Mouse (Mus musculus) liver, postnatal 0 days (tissue): Measurements from ENCODE around the gene Myog. TPM values are rescaled to one million over a fixed set of nuclear protein-coding genes. Genes with fewer than 3 reads are reported as not detected.

ENCODE experiments used
- ATAC-seq: fragments of 200-750 bp; cut with Nextera tagmentation; 2 replicates; pipeline ENCODE4 v1.8.0; 2017; ENCODE audit warnings: mild to moderate bottlenecking, moderate library complexity
- DNase-seq: peaks from one replicate; pipeline ENCODE4 v3.0.0-alpha.2; 2016
- H3K27ac ChIP-seq: fragments of 300-500 bp; sonication (generic); 2 replicates; pipeline ENCODE4 v1.5.1; 2014; ENCODE audit warnings: antibody characterized with exemption, moderate library complexity, mild to moderate bottlenecking, low read depth
- H3K27me3 ChIP-seq: fragments of 300-500 bp; sonication (generic); 2 replicates; pipeline ENCODE4 v1.6.1; 2014; ENCODE audit warnings: low read length, control low read depth, mixed read lengths; ENCODE audit not compliant: insufficient read depth
- H3K36me3 ChIP-seq: fragments of 300-500 bp; sonication (generic); replicated peaks from 2 replicates; pipeline ENCODE4 v1.6.1; 2014; ENCODE audit warnings: mild to moderate bottlenecking, control low read depth, low read length, moderate library complexity, mixed read lengths; ENCODE audit not compliant: insufficient read depth
- H3K4me1 ChIP-seq: fragments of 300-500 bp; sonication (generic); 2 replicates; pipeline ENCODE4 v1.6.1; 2014; ENCODE audit warnings: antibody characterized with exemption, mild to moderate bottlenecking, control low read depth; ENCODE audit not compliant: insufficient read depth
- H3K4me2 ChIP-seq: fragments of 300-500 bp; sonication (generic); 2 replicates; pipeline ENCODE4 v1.6.1; 2014; ENCODE audit warnings: low read depth, mild to moderate bottlenecking, low read length, moderate library complexity, mixed read lengths
- H3K4me3 ChIP-seq: fragments of 300-500 bp; sonication (generic); 2 replicates; pipeline ENCODE4 v1.5.1; 2014; ENCODE audit warnings: low read depth, low read length
- H3K9ac ChIP-seq: fragments of 300-500 bp; sonication (generic); replicated peaks from 2 replicates; pipeline ENCODE4 v1.6.1; 2014; ENCODE audit warnings: mild to moderate bottlenecking, moderate library complexity
- H3K9me3 ChIP-seq: fragments of 300-500 bp; sonication (generic); 2 replicates; pipeline ENCODE4 v1.6.1; 2016; ENCODE audit warnings: mild to moderate bottlenecking, control low read depth, low read length, mixed read lengths
- CTCF ChIP-seq: sonication (generic); IDR thresholded peaks from 2 replicates; pipeline ENCODE4 v1.5.1; 2016; ENCODE audit warnings: antibody characterized with exemption, low read depth
- EP300 ChIP-seq: IDR thresholded peaks from 2 replicates; pipeline ENCODE4 v1.6.1; 2016; ENCODE audit warnings: antibody characterized with exemption, low read depth, mild to moderate bottlenecking
- WGBS: fragments of 180-500 bp; shearing (Covaris S2); extraction: QIAGEN DNeasy Blood & Tissue Kit; methylation state at CpG from one replicate; pipeline ENCODE4 v1.1.7; 2014; ENCODE audit not compliant: insufficient replicate concordance; 5-methylcytosine and 5-hydroxymethylcytosine counted together
- polyA plus RNA-seq: library from polyadenylated mRNA; unstranded; fragments of >200 nt; fragmentation: Nextera tagmentation; extraction: Ambion mirVana; gene quantifications from 2 replicates; pipeline ENCODE4 v1.2.1, GENCODE M21; 2015

The Myog gene
- polyA plus RNA-seq, 1 experiment from 2014 or later, result not detected

DNA sequence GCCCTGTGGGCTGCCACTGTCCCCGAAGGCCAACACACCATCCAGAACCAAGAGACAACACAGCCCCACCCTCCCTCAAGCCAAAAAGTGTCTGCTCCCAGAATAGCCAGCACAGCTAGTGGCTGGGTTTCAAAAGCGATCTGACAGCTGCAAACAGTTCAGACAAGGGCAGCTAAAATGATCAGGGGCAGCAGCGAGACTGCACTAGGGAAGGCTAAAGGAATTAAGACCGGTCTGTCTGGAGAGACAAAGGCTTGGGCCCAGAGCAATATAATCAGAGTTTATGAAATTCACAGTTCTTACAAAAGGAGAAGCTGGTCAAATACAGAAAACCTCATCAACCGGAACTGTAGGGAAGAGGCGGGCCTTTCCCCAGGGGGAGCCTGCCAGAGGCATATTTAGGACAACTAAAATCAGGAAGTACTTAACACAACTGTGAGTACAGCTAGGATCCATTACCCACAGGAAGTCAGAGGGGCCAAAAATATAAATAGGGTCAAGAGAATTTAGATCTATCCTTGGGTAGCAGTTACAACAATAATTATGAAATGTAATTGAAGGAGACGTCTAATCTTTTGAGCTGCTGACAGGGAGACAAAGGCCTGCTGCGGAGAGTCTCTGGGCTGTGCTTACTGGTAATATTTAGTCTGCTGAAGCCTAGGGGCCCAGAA lies 12.9 kb downstream of the Myog start:
- DNase-seq (peak; percentile 53), ATAC-seq (peak; percentile 51)
- no peak for TF ChIP-seq CTCF
- no peak for TF ChIP-seq EP300
- peak overlapping the region; percentile 27 for H3K4me2 ChIP-seq
- H3K9me3 ChIP-seq, result no peaks in the 10 kb centered on the region
- peaks cover 22% of the 10 kb centered on the region for H3K27me3 ChIP-seq
- no peak overlapping the region for H3K4me3 ChIP-seq
- H3K36me3 ChIP-seq, result no peaks in the 10 kb centered on the region
- 22% methylated on average over 8 of the region's 8 CpGs for whole genome bisulfite sequencing
- H3K9ac ChIP-seq, result no peak overlapping the region
- H3K4me1 ChIP-seq, result peaks cover 17% of the 10 kb centered on the region
- peak overlapping the region; percentile 71 for H3K27ac ChIP-seq

DNA sequence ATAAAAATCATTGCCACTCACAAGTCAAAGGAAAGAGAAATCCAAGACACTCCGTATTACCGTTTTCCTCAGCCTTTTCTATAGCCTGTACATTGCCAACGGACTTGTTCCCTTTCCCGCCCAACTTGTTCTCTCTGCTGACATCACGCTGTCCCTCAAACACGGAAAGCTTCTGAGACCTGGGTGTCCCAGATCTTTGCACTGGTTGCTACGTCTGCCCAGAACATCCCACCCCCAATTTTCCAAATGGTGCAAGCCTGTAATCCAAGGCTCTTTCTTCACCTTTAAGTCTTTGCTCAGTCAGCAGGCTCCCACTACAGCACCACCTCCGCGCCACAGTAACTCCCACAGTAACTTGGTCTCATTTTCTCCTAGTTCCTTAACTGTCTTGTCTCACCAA lies 15.2 kb downstream of the Myog start:
- Histone ChIP-seq H3K4me2 (no peak overlapping the region), H3K27ac (no peak overlapping the region), H3K4me1 (peaks cover 10% of the 10 kb centered on the region), H3K4me3 (no peak overlapping the region), H3K36me3 (no peaks in the 10 kb centered on the region), H3K27me3 (peaks cover 3% of the 10 kb centered on the region; the same call in 1 of the 2 replicates), H3K9ac (no peak overlapping the region), H3K9me3 (no peaks in the 10 kb centered on the region)
- WGBS, result 84% methylated on average over 9 of the region's 9 CpGs
- DNase-seq (no peak), ATAC-seq (no peak)
- no peak for TF ChIP-seq EP300
- TF ChIP-seq CTCF, result no peak

DNA sequence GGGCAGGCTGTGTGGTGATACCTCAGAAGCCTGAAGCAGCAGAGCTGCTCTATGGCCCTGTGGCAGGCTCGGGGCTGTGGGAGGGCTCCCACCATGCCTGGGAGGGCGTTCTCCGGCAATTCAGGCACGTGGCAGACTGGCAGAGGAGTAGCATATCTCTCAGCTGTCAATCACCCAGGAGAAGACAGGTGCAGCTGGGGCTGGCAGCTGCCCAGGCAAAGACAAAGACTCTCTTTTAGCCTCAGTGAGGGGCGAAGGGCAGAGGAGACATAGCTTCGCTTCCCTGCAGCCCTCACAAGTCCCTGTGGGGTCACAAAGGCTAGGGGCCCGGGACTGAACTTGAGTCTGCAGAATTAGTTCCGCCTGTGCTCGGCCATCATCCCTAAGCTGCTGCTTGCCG lies 17.6 kb downstream of the Myog start:
- ATAC-seq, result no peak
- no peaks in the 10 kb centered on the region for H3K9me3 ChIP-seq
- no peak overlapping the region for H3K4me2 ChIP-seq
- peaks cover 8% of the 10 kb centered on the region for H3K4me1 ChIP-seq
- H3K4me3 ChIP-seq, result no peak overlapping the region
- no peaks in the 10 kb centered on the region for H3K36me3 ChIP-seq
- 60% methylated on average over 10 of the region's 10 CpGs for WGBS
- TF ChIP-seq CTCF (no peak), EP300 (no peak)
- H3K27me3 ChIP-seq, result no peaks in the 10 kb centered on the region
- no peak overlapping the region for H3K9ac ChIP-seq
- no peak for DNase-seq
- H3K27ac ChIP-seq, result no peak overlapping the region

DNA sequence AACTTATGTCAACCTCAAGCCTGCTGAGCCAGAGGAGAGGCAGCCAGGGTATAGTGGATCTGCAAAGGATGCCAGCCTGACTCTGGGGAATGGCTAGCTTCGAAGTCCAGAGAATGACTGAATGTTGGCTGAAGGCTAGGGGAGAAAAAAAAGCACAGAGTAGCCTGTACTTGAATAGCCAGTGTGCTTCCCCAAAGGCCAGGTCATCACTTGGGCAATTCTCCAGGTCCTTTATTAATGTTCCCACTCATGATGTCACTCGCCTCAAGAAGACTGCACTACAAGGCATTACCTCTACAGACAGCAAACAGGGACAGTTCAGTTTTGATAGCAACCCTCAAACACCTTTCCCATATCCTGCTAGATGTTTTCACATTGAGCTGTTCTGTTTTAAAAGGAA lies 20.5 kb downstream of the Myog start:
- H3K27me3 ChIP-seq, result no peaks in the 10 kb centered on the region
- no peak overlapping the region for H3K4me3 ChIP-seq
- no peaks in the 10 kb centered on the region for H3K36me3 ChIP-seq
- 71% methylated on average over 2 of the region's 2 CpGs for WGBS
- no peak overlapping the region for H3K9ac ChIP-seq
- H3K4me2 ChIP-seq, result no peak overlapping the region
- H3K27ac ChIP-seq, result no peak overlapping the region
- DNase-seq (no peak), ATAC-seq (no peak)
- TF ChIP-seq EP300, result no peak
- no peak for TF ChIP-seq CTCF
- H3K4me1 ChIP-seq, result no peaks in the 10 kb centered on the region
- no peaks in the 10 kb centered on the region for H3K9me3 ChIP-seq

DNA sequence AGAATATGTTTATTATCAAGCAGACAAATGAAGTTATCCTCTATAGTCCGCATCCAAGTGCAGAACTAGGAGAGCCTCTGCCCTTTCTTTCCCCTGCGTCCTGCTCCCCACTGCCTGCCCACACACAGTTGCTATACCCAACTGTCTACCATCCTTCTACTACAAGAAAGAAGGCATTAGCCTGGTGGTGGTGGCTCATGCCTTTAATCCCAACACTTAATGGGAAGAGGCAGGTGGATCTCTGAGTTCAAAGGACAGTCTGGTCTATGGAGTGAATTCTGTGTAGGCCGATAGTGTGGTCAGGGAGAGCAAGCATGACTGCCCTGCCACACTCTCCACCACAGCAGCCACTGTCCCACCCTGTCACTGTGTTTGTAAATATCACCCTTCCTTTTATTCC lies 20.9 kb downstream of the Myog start:
- H3K9me3 ChIP-seq, result no peaks in the 10 kb centered on the region
- TF ChIP-seq EP300, result no peak
- no peak for TF ChIP-seq CTCF
- ATAC-seq (no peak), DNase-seq (no peak)
- no peaks in the 10 kb centered on the region for H3K36me3 ChIP-seq
- no peaks in the 10 kb centered on the region for H3K4me1 ChIP-seq
- H3K9ac ChIP-seq, result no peak overlapping the region
- no peak overlapping the region for H3K27ac ChIP-seq
- H3K4me2 ChIP-seq, result no peak overlapping the region
- no peak overlapping the region for H3K4me3 ChIP-seq
- WGBS, result 86% methylated on average over 3 of the region's 3 CpGs
- H3K27me3 ChIP-seq, result no peaks in the 10 kb centered on the region

DNA sequence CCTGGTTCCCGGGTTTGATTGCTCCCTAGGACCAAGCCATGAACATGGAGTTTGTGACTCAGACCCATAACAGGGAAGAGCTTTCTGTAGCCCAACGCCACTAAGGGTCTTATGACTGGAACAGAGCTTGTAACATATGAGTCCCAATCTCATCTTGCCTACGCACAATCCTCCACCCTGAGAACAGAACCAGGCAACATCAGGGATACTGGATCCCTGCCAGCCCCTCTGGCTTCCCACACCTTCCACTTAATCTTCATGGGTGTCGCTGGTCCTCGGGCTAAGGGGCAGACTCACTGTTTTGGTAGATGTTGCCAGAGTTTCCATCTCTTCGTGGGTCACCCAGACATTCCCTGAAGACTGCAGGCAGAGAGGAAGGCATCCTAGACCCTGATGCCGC lies 22.0 kb downstream of the Myog start:
- Histone ChIP-seq H3K27ac (no peak overlapping the region), H3K36me3 (no peaks in the 10 kb centered on the region), H3K9me3 (no peaks in the 10 kb centered on the region), H3K4me1 (no peaks in the 10 kb centered on the region), H3K9ac (no peak overlapping the region), H3K27me3 (no peaks in the 10 kb centered on the region), H3K4me2 (no peak overlapping the region), H3K4me3 (no peak overlapping the region)
- TF ChIP-seq CTCF, result no peak
- no peak for TF ChIP-seq EP300
- DNase-seq (no peak), ATAC-seq (no peak)
- 78% methylated on average over 7 of the region's 7 CpGs for WGBS

DNA sequence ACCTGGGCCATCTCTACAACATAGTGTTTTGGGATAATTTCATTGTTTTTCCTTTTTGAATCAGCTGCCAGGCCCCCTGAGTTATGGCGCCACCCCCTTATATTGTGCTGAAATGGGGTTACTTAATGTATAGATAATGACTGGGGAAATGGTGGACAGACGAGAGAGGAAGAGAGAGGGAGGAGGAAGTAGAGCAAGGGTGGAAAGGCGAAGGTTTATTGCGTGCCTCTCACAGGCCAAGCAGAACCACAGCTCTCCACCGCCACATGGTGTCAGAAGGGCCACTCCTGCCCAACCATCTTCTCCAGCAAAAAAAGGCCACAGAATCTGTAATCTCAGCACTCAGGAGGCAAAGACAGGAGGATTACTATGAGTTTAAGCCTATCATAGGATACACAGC lies 25.4 kb downstream of the Myog start:
- DNase-seq (no peak), ATAC-seq (no peak)
- Histone ChIP-seq H3K27me3 (no peaks in the 10 kb centered on the region), H3K27ac (no peak overlapping the region), H3K4me2 (no peak overlapping the region), H3K9ac (no peak overlapping the region), H3K9me3 (no peaks in the 10 kb centered on the region), H3K36me3 (no peaks in the 10 kb centered on the region), H3K4me3 (no peak overlapping the region), H3K4me1 (no peaks in the 10 kb centered on the region)
- TF ChIP-seq EP300 (no peak), CTCF (0 out of 2 replicates have a peak, but pooled peaks have one; percentile 6)
- 63% methylated on average over 5 of the region's 5 CpGs for WGBS
